9 mouse cellular contexts compared by ENCODE assay signal in the genomic region with DNA sequence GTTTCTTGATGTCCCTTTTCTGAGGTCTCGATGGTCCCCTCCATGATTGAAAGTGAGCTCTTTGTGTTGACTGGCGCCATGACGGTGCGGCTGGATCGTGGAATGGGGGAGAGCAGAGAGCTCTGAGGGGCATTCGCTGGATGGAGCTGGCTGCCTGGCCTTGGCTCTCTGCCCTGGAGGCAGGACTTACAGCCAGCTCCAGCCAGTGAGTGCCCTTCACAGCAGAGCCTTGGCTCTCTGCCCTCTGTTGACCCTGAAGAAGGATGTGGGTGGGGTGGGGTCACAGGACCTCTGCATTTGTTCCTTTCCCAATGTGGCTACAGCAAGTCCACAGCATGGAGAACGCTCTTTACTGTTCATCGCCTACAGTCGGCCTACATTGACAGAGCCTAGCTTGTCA. TPM values are rescaled to one million over a fixed set of nuclear protein-coding genes. Genes with fewer than 3 reads are reported as not detected.
DNase-seq lines count a peak whose midpoint lies in the region; ATAC-seq and TF ChIP-seq lines count a peak whose summit lies in the region.
"Had no signal": no experiment of that assay in that cellular context is flagged by ENCODE, and none has a peak within 500 bp of the region (broad histone marks: within the 10 kb centered on the region; RNA-seq: fewer than 3 reads in every experiment).

No protein-coding gene starts in this region.

- no peak overlapping the region for H3K27ac ChIP-seq in kidney, embryonic 14.5 days (ENCODE audit: low read depth, low read length)
- no peak overlapping the region for H3K27ac ChIP-seq in intestine, postnatal 0 days (ENCODE audit: low read depth, low read length)
- H3K27ac ChIP-seq in midbrain, embryonic 10.5 days (replicated peaks) = no peak overlapping the region
- H3K27ac ChIP-seq: lung, embryonic 15.5 days had no signal

- no peak overlapping the region for H3K4me3 ChIP-seq in kidney, embryonic 14.5 days (ENCODE audit: low read length)
- no peak overlapping the region for H3K4me3 ChIP-seq in intestine, postnatal 0 days (ENCODE audit: low read depth, low read length)
- H3K4me3 ChIP-seq in midbrain, embryonic 10.5 days = no peak overlapping the region
- H3K4me3 ChIP-seq: lung, embryonic 15.5 days had no signal

- H3K9ac ChIP-seq in kidney, embryonic 14.5 days (ENCODE audit: low read depth, low read length) = no peak overlapping the region
- no peak overlapping the region for H3K9ac ChIP-seq in intestine, postnatal 0 days (ENCODE audit: low read depth, low read length)
- H3K9ac ChIP-seq: lung, embryonic 15.5 days had no signal

- DNase-seq in kidney, adult 11 months = peak; percentile 62
- DNase-seq in brain, adult 2 months (ENCODE audit: low read depth, low spot score) = peak; percentile 90
- peak; percentile 53 for DNase-seq in heart, postnatal 4 days
- DNase-seq in left cerebral cortex, postnatal 4 days = peak; percentile 77
- peak; percentile 38 for DNase-seq in telencephalon, adult 2 months (ENCODE audit: low read depth, low spot score)
- no peak for DNase-seq in midbrain, embryonic 10.5 days (ENCODE audit: low spot score)

- H3K27me3 ChIP-seq in kidney, embryonic 14.5 days (ENCODE audit: control insufficient read depth, insufficient read depth, low read length) = no peaks in the 10 kb centered on the region
- H3K27me3 ChIP-seq in intestine, postnatal 0 days (replicated peaks; ENCODE audit: control insufficient read depth, insufficient read depth, low read length) = no peaks in the 10 kb centered on the region
- H3K27me3 ChIP-seq in midbrain, embryonic 10.5 days (ENCODE audit: low read depth, poor library complexity, severe bottlenecking) = no peaks in the 10 kb centered on the region
- H3K27me3 ChIP-seq: lung, embryonic 15.5 days had no signal

- intact Hi-C loops in left cerebral cortex, postnatal 4 days (cut with DNase I) = no loop called here

- H3K36me3 ChIP-seq in kidney, embryonic 14.5 days (ENCODE audit: control insufficient read depth, insufficient read depth, low read length) = peaks cover 55% of the 10 kb centered on the region
- H3K36me3 ChIP-seq in intestine, postnatal 0 days (ENCODE audit: control insufficient read depth, insufficient read depth) = peaks cover 49% of the 10 kb centered on the region
- H3K36me3 ChIP-seq in midbrain, embryonic 10.5 days = peaks cover 77% of the 10 kb centered on the region

- no peak overlapping the region for H3K4me2 ChIP-seq in kidney, embryonic 14.5 days (replicated peaks; ENCODE audit: low read depth, low read length)
- no peak overlapping the region for H3K4me2 ChIP-seq in intestine, postnatal 0 days (replicated peaks; ENCODE audit: low read depth)
- H3K4me2 ChIP-seq: lung, embryonic 15.5 days had no signal

- no peak for ATAC-seq in kidney, embryonic 14.5 days (ENCODE audit: low FRiP score, low TSS enrichment)
- no peak for ATAC-seq in intestine, postnatal 0 days

- 96% methylated on average over 9 of the region's 9 CpGs for WGBS in kidney, embryonic 14.5 days
- 89% methylated on average over 9 of the region's 9 CpGs for WGBS in intestine, postnatal 0 days
- 92% methylated on average over 9 of the region's 9 CpGs for WGBS in midbrain, embryonic 10.5 days

- TF ChIP-seq CTCF in intestine, postnatal 0 days (IDR thresholded peaks at IDR 0.05; ENCODE audit: low read depth) = no peak

- no peaks in the 10 kb centered on the region for H3K9me3 ChIP-seq in kidney, embryonic 14.5 days (ENCODE audit: control insufficient read depth, low read length)
- no peaks in the 10 kb centered on the region for H3K9me3 ChIP-seq in intestine, postnatal 0 days (ENCODE audit: control insufficient read depth)
- H3K9me3 ChIP-seq in midbrain, embryonic 10.5 days (replicated peaks) = no peaks in the 10 kb centered on the region
- H3K9me3 ChIP-seq: lung, embryonic 15.5 days had no signal

- no peaks in the 10 kb centered on the region for H3K4me1 ChIP-seq in kidney, embryonic 14.5 days (ENCODE audit: control insufficient read depth, insufficient read depth, low read length)
- H3K4me1 ChIP-seq in intestine, postnatal 0 days (replicated peaks; ENCODE audit: control insufficient read depth, insufficient read depth, low read length) = no peaks in the 10 kb centered on the region
- H3K4me1 ChIP-seq in midbrain, embryonic 10.5 days = peaks cover 15% of the 10 kb centered on the region
- H3K4me1 ChIP-seq: lung, embryonic 15.5 days had no signal

RNA-seq across cellular contexts. Expression of gene Fan1, which starts 16.5 kb away (rescaled TPM):
- 6.6 and 9.8 TPM in 2 replicates for polyA plus RNA-seq in kidney, embryonic 14.5 days (2014; fragmentation: Nextera tagmentation; extraction: Ambion mirVana)
- total RNA-seq in heart, postnatal 4 days (2021) = 1 to 10 TPM; 6.6 to 7.2 TPM
- 1 to 10 TPM; 8.4 to 9.6 TPM for total RNA-seq in left cerebral cortex, postnatal 4 days (2021)
- 2.2 and 2.4 TPM in 2 replicates for polyA plus RNA-seq in intestine, postnatal 0 days (2015; fragmentation: Nextera tagmentation; extraction: Ambion mirVana)
- polyA plus RNA-seq in midbrain, embryonic 10.5 days (2016; fragmentation: Nextera tagmentation; extraction: Ambion mirVana) = 8.1 and 9.2 TPM in 2 replicates

RNA-seq across cellular contexts. Expression of gene Mphosph10, which starts 34.7 kb away (rescaled TPM):
- 48.8 and 52.1 TPM in 2 replicates for polyA plus RNA-seq in kidney, embryonic 14.5 days (2014; fragmentation: Nextera tagmentation; extraction: Ambion mirVana)
- total RNA-seq in heart, postnatal 4 days (2021) = 10 to 100 TPM; 16.6 to 17.4 TPM
- total RNA-seq in left cerebral cortex, postnatal 4 days (2021) = 10 to 100 TPM; 15.0 to 17.9 TPM
- polyA plus RNA-seq in intestine, postnatal 0 days (2015; fragmentation: Nextera tagmentation; extraction: Ambion mirVana) = 15.2 and 18.1 TPM in 2 replicates
- 46.8 and 53.0 TPM in 2 replicates for polyA plus RNA-seq in midbrain, embryonic 10.5 days (2016; fragmentation: Nextera tagmentation; extraction: Ambion mirVana)

RNA-seq across cellular contexts. Expression of gene Mcee, which starts 35.0 kb away (rescaled TPM):
- 74.4 and 88.9 TPM in 2 replicates for polyA plus RNA-seq in kidney, embryonic 14.5 days (2014; fragmentation: Nextera tagmentation; extraction: Ambion mirVana)
- 100 to 1,000 TPM; 103 to 108 TPM for total RNA-seq in heart, postnatal 4 days (2021)
- total RNA-seq in left cerebral cortex, postnatal 4 days (2021) = 10 to 100 TPM; 21.4 to 25.6 TPM
- 75.3 and 75.7 TPM in 2 replicates for polyA plus RNA-seq in intestine, postnatal 0 days (2015; fragmentation: Nextera tagmentation; extraction: Ambion mirVana)
- polyA plus RNA-seq in midbrain, embryonic 10.5 days (2016; fragmentation: Nextera tagmentation; extraction: Ambion mirVana) = 37.6 and 41.2 TPM in 2 replicates
